Mouse (Mus musculus): ENCODE data around the gene Gatad2b.
A peak's percentile ranks its signal among the peaks of the same experiment; 100 is the strongest.
"Not testable (repeated sequence)": the region's sequence is repeated elsewhere in the genome, so short reads cannot be mapped to it uniquely, and the experiment has no call there.

Gene Gatad2b

GRCm38 (mm10) chr3:90265932-90266741 is 26.8 kb upstream of the Gatad2b start:
- peak; percentile 33 to 59 for DNase-seq

DNA sequence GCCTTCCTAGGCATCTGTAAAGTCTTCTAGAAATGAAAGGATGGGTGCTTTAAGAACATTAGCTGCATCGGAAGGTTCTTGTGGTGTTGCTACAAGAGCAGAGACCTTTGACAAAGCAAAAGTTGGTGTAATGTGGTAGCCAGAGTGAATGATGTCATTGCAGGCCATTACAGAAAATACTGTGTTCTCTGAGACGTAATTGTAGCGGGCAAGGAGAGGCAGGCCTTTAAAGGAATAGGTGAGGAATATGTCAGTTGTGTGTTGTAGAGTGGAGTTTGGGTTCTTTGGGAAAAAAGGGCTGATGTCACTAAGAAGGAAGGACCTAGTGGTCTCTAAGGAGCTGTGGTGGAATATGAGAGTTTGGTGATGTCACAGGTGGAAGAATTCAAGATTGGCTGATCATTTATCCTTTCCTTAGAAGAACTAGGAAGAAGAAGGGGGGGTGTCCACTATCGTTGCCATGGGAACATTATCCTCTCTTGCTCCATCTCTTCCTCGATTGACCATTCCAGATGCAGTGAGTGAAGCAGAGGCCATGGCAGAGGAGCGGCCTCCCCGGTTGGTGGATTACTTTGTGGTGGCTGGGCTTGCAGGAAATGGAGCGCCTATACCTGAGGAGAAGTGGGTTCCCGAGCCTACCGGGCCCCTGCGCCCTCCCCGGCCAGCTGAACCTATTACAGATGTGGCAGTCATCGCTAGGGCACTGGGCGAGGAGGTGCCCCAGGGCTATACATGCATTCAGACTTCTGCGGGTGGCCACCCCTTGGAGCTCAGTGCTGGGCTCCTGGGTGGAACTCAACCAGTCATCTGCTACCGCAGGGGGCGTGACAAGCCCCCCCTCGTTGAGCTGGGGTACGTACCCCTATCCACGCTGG is 25.8 kb upstream of the Gatad2b start:
- peak in 1 of 2 experiments; percentile 2 for DNase-seq

GRCm38 (mm10) chr3:90268190-90268589 is 24.8 kb upstream of the Gatad2b start:
- peak in 1 of 2 experiments; percentile 2 for DNase-seq

DNA sequence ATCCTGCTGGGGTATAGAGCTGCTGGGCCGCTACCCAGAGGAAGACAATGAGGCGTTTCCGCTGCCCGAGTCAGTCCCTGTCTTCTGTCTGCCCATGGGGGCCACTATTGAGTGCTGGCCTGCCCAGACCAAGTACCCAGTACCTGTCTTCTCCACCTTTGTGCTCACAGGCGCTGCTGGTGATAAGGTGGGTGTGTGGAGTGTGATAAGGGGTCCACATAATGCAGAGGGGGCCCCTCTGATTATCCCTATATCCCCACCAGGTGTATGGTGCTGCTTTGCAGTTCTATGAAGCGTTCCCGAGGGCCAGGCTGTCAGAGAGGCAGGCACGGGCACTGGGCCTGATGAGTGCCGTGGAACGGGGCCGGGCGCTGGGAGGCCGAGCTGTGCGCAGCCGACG is 24.0 kb upstream of the Gatad2b start:
- no peak for DNase-seq

DNA sequence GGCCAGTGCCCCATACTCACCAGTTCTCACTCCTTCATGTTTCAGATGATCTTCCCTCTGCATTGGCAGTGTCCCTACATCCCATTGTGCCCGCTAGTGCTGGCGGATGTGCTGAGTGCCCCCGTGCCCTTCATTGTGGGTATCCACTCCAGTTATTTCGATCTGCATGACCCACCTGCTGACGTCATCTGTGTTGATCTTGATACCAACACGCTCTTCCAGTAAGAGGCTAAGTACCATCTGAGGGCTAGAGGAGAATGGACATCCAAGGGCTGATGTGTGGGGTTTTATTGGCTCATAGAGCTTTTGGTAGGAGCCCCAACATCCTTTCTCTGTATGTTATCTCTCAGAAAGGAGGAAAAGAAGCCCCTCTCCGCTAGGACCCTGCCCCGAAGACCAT is 22.2 kb upstream of the Gatad2b start:
- no peak for DNase-seq

DNA sequence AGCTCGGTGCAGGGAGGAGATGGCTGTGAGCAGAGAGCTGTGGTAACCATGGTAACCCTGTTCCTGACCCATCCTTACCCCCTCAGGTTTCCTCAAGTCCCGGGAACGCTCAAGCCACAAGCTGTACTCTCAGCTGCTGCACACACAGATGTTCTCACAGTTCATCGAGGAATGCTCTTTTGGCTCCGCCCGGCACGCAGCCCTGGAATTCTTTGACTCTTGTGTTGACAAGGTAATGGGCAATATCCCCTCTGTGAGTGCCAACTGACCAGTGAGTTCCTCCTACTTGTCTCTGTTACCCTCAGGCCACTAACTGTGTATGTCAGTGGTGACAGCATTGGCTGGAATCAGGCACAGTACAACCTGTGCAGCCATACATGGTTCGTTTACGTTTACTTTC is 20.8 kb upstream of the Gatad2b start:
- DNase-seq, result no peak

DNA sequence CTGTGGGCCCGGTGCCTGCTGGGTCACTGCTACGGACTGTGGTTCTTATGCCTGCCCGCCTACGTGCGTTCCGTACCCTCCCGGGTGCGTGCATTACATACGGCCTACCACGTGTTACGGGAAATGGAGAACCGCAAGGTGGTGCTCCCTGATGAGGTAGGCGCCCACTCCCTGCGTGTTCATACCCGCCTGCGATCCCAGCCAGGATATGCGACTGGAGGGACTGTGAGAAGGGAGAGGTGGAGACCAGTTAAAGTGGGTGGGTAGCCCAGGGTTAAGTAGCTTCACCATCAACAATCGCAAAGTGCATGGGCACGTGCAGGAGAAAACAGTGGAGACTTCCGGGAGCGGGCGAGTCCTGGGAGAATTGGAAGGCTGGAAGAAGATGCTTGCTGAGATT is 19.1 kb upstream of the Gatad2b start:
- DNase-seq, result no peak

DNA sequence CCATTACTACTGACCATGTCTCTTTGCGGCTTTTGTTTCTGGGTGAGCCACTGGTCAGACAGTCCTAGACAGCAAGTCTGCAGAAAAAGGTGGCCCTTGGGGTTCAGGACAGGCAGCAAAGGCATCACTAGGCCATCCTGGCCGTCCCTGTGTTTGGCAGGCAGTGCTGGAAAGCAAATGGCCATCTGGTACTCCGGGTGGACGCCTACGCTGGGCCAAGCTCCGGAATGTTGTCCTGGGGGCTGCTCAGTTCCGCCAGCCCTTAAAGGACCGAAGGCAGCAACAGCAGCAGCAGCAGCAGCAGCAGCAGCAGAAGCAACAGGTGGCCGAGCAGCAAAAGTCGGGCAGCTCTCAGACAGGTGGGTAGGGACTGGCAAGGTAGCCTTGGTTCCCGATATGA is 17.7 kb upstream of the Gatad2b start:
- peak; percentile 74 to 79 for DNase-seq

DNA sequence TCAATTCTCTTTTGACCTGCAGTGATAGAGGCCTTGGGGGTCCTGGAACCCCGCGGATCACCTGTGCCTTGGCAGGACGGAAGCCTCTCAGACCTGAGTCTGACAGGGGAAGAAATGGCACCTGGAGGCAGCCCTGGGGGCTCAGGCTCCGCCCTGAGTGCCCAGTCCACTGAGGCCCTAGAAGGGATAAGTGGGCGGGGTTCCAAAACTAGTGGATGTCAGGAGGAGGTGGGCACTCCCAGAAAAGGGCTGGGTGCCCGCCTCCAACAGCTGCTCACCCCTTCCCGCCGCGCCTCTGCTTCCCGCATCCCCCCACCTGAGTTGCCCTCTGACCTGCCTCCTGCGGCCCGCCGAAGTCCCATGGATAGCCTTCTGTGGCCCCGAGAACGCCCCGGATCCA is 16.1 kb upstream of the Gatad2b start:
- DNase-seq, result no peak

- DNase-seq, result peak; percentile 86 to 87
Observed at GRCm38 (mm10) chr3:90277793-90278192, 15.2 kb upstream of the Gatad2b start.

GRCm38 (mm10) chr3:90278211-90278610 is 14.8 kb upstream of the Gatad2b start:
- DNase-seq, result no peak

DNA sequence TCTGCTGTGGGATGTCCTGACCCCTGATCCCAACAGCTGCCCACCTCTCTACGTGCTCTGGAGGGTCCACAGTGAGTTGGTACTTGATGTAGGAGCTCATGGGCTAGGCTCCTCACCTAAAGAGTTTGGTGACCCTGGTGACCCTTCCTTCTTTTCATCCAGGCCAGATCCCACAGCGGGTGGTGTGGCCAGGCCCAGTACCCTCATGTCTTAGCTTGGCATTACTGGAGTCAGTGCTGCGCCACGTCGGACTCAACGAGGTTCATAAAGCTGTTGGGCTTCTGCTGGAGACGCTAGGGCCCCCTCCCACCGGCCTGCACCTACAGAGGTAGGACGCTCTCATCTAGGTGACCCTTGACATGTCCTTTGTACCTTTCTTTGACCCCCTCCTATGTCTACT is 13.8 kb upstream of the Gatad2b start:
- DNase-seq, result no peak

GRCm38 (mm10) chr3:90279743-90280142 is 13.2 kb upstream of the Gatad2b start:
- no peak for DNase-seq

DNA sequence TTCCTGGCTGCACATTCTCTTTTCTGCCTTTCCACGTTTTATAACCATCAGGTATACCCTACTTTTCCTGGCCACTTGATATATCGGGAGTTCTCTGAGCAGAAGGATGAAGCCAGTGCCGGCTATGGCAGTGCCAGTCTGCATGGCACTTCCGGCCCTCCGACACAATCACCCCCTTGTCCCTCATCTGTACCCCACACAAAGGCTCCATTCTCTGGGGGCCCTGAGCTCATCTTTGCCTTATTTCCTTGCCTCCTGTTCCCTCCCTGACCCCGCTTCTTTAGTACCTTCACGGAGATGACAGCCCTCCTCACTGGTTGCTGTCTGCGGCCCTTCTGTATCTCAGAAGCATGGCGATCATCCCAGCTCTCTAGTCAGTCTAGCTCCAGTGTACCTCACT is 12.3 kb upstream of the Gatad2b start:
- DNase-seq, result no peak

- DNase-seq, result no peak
Observed at GRCm38 (mm10) chr3:90284150-90284549, 8.8 kb upstream of the Gatad2b start.

- DNase-seq, result not testable (repeated sequence)
Observed at GRCm38 (mm10) chr3:90289403-90289802, 3.6 kb upstream of the Gatad2b start.

GRCm38 (mm10) chr3:90290602-90291001 is 2.4 kb upstream of the Gatad2b start:
- no peak for DNase-seq

GRCm38 (mm10) chr3:90291982-90292344 is 1.0 kb upstream of the Gatad2b start:
- DNase-seq, result no peak

DNA sequence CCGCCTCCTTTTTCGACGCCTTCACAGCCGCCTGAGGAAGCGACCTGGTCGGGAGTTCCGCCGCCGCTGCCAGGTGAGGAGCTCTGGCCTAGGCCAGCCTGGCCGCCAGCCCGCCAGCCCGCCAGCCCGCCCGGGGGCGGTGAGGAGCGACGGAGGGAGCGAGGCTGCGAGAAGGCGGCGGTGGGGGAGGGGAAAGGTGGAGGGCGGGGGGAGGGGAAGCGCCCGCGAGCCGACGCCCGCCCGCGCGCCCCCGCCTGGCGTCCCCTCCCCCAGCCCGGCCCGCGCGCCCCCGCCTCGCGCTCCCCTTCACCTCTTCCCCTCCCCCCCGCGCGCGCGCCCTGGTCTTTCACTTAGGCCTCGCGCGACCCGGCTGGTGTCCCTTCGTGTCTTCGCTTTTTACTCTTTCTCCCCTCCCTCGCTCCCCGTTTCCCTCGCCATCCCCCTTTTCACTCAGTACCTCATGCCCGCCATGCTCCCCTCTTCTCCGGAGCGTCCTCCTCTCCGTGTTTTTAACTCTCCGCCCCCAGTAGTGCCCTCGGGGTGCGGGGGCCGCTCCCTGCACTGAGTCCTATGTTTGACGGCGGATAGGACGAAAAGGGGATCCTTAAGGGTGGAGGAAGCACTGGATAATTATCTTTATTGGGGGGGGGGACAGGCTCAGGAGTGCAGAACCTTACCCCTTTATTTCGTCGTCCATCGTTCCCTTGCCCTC is 530 bp downstream of the Gatad2b start:
- peak; percentile 43 to 67 for DNase-seq

DNA sequence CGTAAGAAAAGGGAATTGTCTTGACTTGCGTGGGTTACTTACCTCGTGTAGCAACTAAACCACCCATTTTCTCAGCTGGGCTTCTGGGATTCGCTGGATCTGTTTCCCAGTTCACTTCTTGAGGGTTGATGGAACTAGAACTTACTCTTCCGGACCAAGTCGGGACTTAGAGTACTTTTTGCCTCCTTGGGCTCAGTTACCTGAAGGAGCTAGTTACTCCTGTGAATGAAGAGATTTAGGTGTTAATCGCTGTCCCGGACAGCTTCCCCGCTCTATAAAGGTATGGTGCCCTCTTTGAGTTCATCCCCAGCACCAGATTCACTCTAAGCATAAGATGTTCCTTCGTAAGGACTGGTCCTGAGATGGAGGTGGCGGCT is 1.1 kb downstream of the Gatad2b start:
- no peak for DNase-seq

GRCm38 (mm10) chr3:90294651-90295050 is 1.7 kb downstream of the Gatad2b start:
- no peak for DNase-seq

DNA sequence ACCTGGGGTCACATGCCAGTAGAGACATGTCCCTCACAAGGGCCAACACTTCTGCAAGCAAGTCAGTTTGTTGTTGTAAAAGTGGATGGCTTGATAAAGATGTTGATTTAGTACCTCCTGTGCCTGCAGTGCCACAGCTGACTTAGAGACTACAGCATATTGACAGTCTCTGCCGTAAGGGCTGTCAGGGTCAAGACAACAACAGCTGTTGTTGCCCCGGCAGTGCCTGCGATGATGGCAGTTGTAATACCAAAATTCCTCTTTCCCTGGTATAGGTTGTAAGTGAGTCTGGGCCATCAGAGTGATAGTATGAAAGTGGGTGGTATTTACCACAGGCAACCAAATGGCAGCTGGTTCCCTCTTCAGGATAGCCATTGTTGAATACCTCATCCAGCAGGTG is 12.8 kb downstream of the Gatad2b start:
- no peak for DNase-seq

DNA sequence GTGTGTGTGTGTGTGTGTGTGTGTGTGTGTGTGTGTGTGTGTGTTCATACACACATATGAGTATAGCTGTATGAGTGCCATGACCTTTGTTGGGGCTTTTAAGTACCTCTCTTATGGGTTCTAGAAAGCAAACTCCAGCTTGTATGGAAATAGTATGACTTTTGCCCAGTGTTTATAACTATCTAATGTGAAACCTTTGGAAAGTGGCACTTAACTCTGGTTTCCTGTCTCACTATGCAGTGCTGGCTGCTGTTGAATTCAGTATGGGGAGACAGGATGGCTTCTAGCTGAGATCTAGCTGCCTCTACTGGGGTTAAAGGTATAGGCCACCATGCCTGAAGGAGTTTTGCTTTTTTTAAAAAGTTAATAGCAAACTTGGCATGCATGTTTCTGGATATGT is 16.6 kb downstream of the Gatad2b start:
- DNase-seq, result no peak
